Mouse (Mus musculus) kidney, postnatal 4 days (tissue): ENCODE measurements at regions not wholly inside any gene's neighbourhood (a gene's known extent, or its start where the extent isn't known, plus 50 kb on each side); places are given as distances from the start of the nearest gene placed in this dataset.

ENCODE experiments used
- DNase-seq, 2 experiments: peaks; one replicate each; pipeline ENCODE4 v3.0.0; 2021; ENCODE audit warnings: mixed read lengths in 2 of 2

GRCm38 (mm10) chr8:126739768-126740167 lies 146.0 kb upstream of the Irf2bp2 start:
- no peak for DNase-seq

GRCm38 (mm10) chr8:126737032-126737431 lies 143.2 kb upstream of the Irf2bp2 start:
- DNase-seq, result peak in 1 of 2 experiments; percentile 48

- peak; percentile 63 to 79 for DNase-seq
These were observed 142.7 kb upstream of the Irf2bp2 start for GRCm38 (mm10) chr8:126736441-126736962.

- peak; percentile 87 to 91 for DNase-seq
These were observed 142.0 kb upstream of the Irf2bp2 start for GRCm38 (mm10) chr8:126735488-126736440.

- peak; percentile 39 to 66 for DNase-seq
These were observed 141.1 kb upstream of the Irf2bp2 start for GRCm38 (mm10) chr8:126734743-126735487.

GRCm38 (mm10) chr8:126733779-126734178 lies 140.0 kb upstream of the Irf2bp2 start:
- DNase-seq, result peak in 1 of 2 experiments; percentile 7

GRCm38 (mm10) chr8:126733307-126733706 lies 139.5 kb upstream of the Irf2bp2 start:
- peak; percentile 24 to 43 for DNase-seq

- DNase-seq, result peak in 1 of 2 experiments; percentile 30
These were observed 136.3 kb upstream of the Irf2bp2 start for GRCm38 (mm10) chr8:126730017-126730631.

GRCm38 (mm10) chr8:126728987-126729632 lies 135.3 kb upstream of the Irf2bp2 start:
- DNase-seq, result peak in 1 of 2 experiments; percentile 27

- DNase-seq, result no peak
These were observed 134.3 kb upstream of the Irf2bp2 start for GRCm38 (mm10) chr8:126728135-126728534.

GRCm38 (mm10) chr8:126727068-126727467 lies 133.3 kb upstream of the Irf2bp2 start:
- no peak for DNase-seq

GRCm38 (mm10) chr8:126723259-126724122 lies 129.7 kb upstream of the Irf2bp2 start:
- no peak for DNase-seq

- peak; percentile 71 to 81 for DNase-seq
These were observed 127.8 kb upstream of the Irf2bp2 start for GRCm38 (mm10) chr8:126721621-126722020.

GRCm38 (mm10) chr8:126720473-126721145 lies 126.8 kb upstream of the Irf2bp2 start:
- DNase-seq, result peak in 1 of 2 experiments; percentile 60

- DNase-seq, result no peak
These were observed 126.0 kb upstream of the Irf2bp2 start for GRCm38 (mm10) chr8:126719748-126720147.

- no peak for DNase-seq
These were observed 123.9 kb upstream of the Irf2bp2 start for GRCm38 (mm10) chr8:126717652-126718155.

- no peak for DNase-seq
These were observed 121.9 kb upstream of the Irf2bp2 start for GRCm38 (mm10) chr8:126715666-126716065.

GRCm38 (mm10) chr8:126713602-126714145 lies 119.9 kb upstream of the Irf2bp2 start:
- DNase-seq, result peak in 1 of 2 experiments; percentile 22

- DNase-seq, result no peak
These were observed 119.4 kb upstream of the Irf2bp2 start for GRCm38 (mm10) chr8:126713181-126713580.

GRCm38 (mm10) chr8:126712749-126713148 lies 119.0 kb upstream of the Irf2bp2 start:
- peak; percentile 53 to 66 for DNase-seq
